Mouse (Mus musculus): ENCODE data around the gene Prpf38b.

The Prpf38b gene

GRCm38 (mm10) chr3:108911548-108912413 lies at the start of gene Prpf38b:
Prpf38b (minus strand) TSS chr3:108911727.
- peak; percentile 91 to 94 for DNase-seq

DNA sequence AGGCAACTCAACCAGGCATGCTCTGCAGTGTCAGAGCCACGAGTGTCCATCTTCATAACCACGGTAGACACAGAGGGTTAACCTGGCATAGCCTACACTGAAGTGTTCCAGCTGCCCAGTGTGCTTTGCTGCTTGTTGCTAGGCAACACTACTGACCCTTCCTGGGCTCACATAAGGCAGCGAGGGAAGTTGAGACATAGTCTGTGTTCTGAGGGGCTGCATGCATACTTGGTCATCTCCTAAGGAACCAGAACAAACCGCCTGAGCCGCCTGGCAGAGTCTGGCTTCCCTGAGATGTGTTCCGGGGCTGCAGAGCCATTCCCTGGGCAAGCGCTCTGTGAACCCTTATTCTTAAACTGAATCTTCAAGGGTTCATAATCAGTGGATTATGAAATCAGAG lies 49.7 kb upstream of the Prpf38b start:
- no peak for DNase-seq

GRCm38 (mm10) chr3:108959680-108960295 lies 48.3 kb upstream of the Prpf38b start:
- no peak for DNase-seq

DNA sequence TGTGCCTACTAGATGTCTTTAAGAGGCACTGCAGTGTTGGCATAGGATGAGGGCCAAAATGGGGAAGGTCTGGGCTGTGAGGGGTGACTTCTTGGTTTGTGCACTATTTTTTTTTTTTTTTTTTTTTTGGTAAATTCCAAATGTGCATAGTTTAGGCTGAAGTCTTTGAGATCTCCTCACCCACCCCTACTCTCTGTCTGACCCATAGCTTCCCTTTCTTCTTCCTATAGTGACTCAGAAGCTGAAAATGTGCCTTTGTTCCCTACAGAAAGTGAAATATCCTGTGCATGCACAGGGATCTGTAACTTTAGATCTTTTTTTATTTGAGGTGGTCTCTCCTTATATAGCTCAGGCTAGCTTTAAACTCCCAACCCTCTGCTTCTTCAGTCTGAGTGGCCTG lies 46.4 kb upstream of the Prpf38b start:
- no peak for DNase-seq

GRCm38 (mm10) chr3:108940996-108941395 lies 29.5 kb upstream of the Prpf38b start:
- DNase-seq = no peak

DNA sequence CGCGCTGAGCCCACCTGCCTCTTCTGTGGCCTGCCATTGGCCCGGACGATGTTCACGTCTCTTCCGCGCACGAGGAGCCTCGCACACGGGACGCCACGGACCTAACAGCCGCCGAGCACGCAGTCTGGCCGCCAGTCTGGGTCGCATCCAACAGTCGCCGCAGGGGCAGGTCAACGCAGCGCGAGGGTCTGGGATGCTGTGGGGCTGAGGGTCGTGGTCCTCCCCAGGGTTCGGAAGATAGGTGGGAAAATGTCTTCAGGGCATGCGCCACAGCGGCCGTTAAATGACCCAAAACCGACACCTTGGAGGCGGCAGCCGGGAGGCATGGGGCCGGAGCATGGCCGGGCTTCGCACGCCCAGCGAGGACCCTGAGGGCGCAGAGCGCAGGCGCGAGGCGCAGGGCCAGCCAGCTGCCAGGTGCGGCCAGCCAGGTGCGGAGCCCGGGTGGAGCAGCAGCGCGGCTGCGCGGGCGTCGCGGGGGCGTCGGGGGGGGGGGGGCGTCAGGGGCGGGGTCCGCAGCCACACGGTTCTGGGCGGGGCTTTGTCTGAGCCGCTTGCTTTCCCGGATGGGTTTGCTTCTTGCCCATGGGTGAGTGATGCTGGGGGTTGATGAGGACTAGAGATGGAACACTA lies 28.6 kb upstream of the Prpf38b start, which contains the start of gene Gm9857:
Gm9857 (minus strand) TSS at position 445 of the 633 bp plus-strand sequence.
- DNase-seq = no peak

- DNase-seq = no peak
Observed at GRCm38 (mm10) chr3:108939573-108939972, 28.0 kb upstream of the Prpf38b start, which contains the start of gene Henmt1. Henmt1 (plus strand) TSS chr3:108939873.

- no peak for DNase-seq
Observed at GRCm38 (mm10) chr3:108938691-108939090, 27.2 kb upstream of the Prpf38b start.

DNA sequence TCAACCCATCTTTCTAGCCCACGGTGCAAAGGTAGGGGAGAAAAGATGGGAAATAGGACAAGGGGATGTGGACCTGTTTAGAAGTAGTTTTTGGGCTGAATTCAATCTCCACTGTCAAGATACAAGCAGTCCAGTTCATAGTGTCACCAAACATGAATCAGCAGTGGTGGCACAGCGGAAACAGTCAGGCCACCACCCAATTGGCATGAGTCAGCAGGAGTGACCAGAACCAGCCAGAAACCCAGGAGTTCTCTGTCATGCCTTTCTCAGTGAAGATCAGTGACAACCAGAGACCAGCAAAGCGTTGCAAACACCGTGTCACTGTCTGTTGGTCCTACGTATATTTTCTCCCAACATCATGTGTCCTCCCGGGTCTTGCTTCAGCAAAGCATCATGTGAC lies 22.0 kb upstream of the Prpf38b start:
- no peak for DNase-seq

DNA sequence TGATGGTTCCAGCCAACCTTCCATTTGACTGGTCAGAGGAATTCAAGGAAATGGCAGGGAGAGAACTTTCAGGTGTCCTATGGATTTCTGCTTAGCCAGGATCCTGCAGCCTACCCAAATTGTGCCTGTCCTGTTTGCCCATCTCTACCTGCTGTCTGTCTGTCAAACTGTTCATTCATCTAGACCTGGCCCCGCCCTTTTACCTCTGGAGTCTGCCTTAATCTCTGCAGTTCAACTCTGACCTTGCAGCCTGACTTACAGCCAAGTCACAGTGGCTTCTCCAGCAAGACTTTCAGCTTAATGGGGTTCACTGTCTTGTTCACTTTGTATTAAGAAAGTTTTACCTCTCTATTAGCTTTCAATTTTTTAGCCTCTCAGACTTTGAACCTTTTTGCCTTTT lies 14.8 kb upstream of the Prpf38b start:
- DNase-seq = no peak

- DNase-seq = no peak
Observed at GRCm38 (mm10) chr3:108925677-108926076, 14.2 kb upstream of the Prpf38b start.

DNA sequence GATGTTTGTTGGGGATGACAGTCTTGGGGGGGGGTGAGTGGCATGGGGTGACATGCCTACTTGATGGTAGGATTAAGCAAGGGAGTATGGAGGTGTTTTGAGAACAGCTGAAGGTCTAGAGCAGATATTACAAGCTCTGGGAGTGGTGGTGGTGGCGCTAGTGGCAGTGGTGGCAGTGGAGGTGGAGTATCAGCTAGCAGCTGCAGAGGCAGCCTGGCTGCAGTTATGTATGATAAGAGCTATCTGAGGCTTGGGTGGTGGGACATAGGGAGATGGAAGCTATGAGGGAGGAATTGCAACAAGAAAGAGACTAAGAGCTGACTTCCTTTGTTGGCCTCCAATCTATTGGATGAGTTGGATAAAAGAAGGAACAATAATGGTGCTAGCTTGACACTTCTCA lies 10.3 kb upstream of the Prpf38b start:
- DNase-seq = no peak

DNA sequence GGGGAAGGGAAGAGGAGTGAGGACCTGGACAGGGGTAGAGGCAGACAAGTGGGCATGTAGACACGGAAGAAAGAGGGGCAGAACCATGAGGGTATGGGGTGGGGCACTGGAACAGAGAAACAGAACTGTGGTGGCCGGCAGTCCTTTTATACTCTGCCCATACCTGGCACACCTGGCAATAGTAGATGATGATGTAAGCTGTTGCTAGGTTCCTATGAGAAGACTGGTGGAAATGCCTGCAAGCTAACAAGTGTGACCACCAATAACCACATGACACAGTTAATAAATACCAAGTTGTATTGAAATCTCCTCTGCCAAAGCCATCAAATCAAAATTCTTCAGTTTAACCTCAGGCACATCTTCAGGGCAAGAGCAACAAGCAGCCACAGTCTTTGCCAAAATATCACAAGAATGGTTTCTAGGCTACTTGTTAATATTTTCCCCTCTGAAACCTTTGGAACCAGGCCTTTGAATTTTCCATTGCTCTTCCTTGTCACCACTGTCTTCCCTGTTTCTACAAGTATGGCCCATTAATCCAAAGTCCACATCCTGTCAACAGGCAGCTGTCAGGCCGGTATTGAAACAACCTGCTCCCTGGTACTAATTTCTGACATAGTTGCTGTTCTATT lies 9.0 kb upstream of the Prpf38b start:
- no peak for DNase-seq

GRCm38 (mm10) chr3:108918852-108919251 lies 7.3 kb upstream of the Prpf38b start:
- DNase-seq = no peak

DNA sequence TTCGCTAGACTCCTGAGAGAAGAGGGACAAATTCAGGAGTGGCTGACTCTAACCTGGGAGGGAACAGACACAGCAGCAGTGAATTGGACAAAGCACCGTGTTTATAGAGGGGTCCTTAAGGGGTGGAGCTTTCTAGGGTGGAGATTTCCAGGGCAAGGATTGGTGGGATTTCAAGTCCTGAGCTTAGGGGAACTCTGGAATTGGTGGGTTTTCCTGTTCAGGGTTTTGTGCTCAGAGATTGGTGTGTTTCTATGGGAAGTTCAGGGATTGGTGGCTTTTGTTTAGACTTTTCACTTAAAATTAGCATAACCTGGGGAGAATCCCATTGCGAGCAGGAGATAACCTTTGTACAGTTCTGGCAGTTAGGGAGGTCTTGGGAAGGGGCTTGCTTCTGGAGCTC lies 6.5 kb upstream of the Prpf38b start:
- no peak for DNase-seq

DNA sequence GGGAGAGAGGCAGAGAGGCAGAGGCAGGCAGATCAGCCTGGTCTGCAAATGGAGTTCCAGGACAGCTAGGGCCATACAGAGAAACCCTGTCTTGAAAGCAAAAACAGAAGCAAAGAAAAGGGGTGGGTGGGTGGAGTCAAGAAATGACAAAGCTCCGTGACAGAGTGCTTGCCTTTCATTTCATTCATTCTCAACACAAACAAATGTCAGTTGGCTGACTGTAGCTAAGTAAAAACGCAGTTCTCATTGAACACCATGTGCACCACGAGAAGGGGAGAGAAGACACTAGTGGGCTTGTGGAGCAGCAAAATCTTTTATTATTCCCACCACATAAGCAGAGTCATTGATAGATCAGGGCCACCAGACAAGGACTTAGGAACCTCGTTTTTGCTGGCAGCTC lies 5.3 kb upstream of the Prpf38b start:
- no peak for DNase-seq

GRCm38 (mm10) chr3:108915999-108916398 lies 4.5 kb upstream of the Prpf38b start:
- no peak for DNase-seq

GRCm38 (mm10) chr3:108911081-108911547 lies 413 bp downstream of the Prpf38b start:
- DNase-seq = peak; percentile 76 to 88

GRCm38 (mm10) chr3:108910303-108911080 lies 1.0 kb downstream of the Prpf38b start:
- DNase-seq = peak; percentile 13 to 18

- DNase-seq = no peak
Observed at GRCm38 (mm10) chr3:108902934-108903333, 8.6 kb downstream of the Prpf38b start.

GRCm38 (mm10) chr3:108902038-108902437 lies 9.5 kb downstream of the Prpf38b start:
- no peak for DNase-seq

- no peak for DNase-seq
Observed at GRCm38 (mm10) chr3:108900681-108901080, 10.8 kb downstream of the Prpf38b start.
